ENCODE assay signal across 18 mouse cellular contexts in the genomic region with DNA sequence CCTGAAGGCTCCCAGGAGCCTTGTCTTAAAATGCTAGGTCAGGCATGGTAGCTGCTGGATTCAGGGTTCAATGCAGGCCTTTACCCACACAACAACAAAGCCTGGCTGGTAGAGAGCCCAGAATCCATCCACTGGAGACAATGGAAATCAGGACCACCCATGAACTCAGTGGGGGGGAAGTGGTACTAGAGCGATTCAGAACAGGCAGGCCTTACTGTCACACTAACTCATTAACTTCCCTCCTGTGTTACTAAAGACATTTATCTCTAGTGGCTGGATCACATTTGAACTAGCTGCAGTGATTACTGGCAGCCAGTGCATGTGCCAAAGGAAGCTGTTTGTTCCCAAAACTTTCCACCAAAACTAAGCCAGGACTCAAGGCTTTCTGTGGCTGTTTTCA. TPM values are rescaled to one million over a fixed set of nuclear protein-coding genes. Genes with fewer than 3 reads are reported as not detected.
DNase-seq lines count a peak whose midpoint lies in the region; ATAC-seq and TF ChIP-seq lines count a peak whose summit lies in the region.
"Had no signal": no experiment of that assay in that cellular context is flagged by ENCODE, and none has a peak within 500 bp of the region (broad histone marks: within the 10 kb centered on the region; RNA-seq: fewer than 3 reads in every experiment).

No protein-coding gene starts in this region.

- H3K27ac ChIP-seq in kidney, adult 2 months (ENCODE audit: insufficient read depth, low read depth, low read length): no peak overlapping the region
- no peak overlapping the region for H3K27ac ChIP-seq in kidney, embryonic 15.5 days
- H3K27ac ChIP-seq: heart, embryonic 13.5 days; stomach, postnatal 0 days had no signal

- no peaks in the 10 kb centered on the region for H3K36me3 ChIP-seq in kidney, adult 2 months (ENCODE audit: control insufficient read depth, insufficient read depth, low read length)
- H3K36me3 ChIP-seq in kidney, embryonic 15.5 days: no peaks in the 10 kb centered on the region
- H3K36me3 ChIP-seq: heart, embryonic 13.5 days had no signal

- TF ChIP-seq CTCF in kidney, adult 2 months (conservative IDR thresholded peaks at IDR 0.05; ENCODE audit: insufficient read depth, insufficient read length, low read depth, low read length): no peak
- no peak for TF ChIP-seq CTCF in brain, embryonic 14.5 days (IDR thresholded peaks at IDR 0.05; ENCODE audit: borderline replicate concordance, extremely low read depth, insufficient read depth, insufficient read length)

- no peaks in the 10 kb centered on the region for H3K27me3 ChIP-seq in kidney, adult 2 months (replicated peaks; ENCODE audit: control insufficient read depth, insufficient read depth, low read length)
- H3K27me3 ChIP-seq in kidney, embryonic 15.5 days: no peaks in the 10 kb centered on the region
- H3K27me3 ChIP-seq: heart, embryonic 13.5 days had no signal

- no peak overlapping the region for H3K4me2 ChIP-seq in kidney, embryonic 15.5 days
- H3K4me2 ChIP-seq: heart, embryonic 13.5 days; lung, embryonic 14.5 days had no signal

- 0 out of 2 replicates have a peak, but pooled peaks cover 4% of the 10 kb centered on the region for H3K9me3 ChIP-seq in kidney, embryonic 15.5 days (replicated peaks)
- H3K9me3 ChIP-seq: heart, embryonic 13.5 days had no signal

- H3K4me1 ChIP-seq in kidney, adult 2 months (ENCODE audit: control insufficient read depth, insufficient read depth, low read length): peaks cover 9% of the 10 kb centered on the region; the same call in 1 of the 2 replicates
- peaks cover 4% of the 10 kb centered on the region; the same call in 1 of the 2 replicates for H3K4me1 ChIP-seq in kidney, embryonic 15.5 days

- no peak for TF ChIP-seq POLR2A in kidney, adult 2 months (IDR thresholded peaks at IDR 0.05; ENCODE audit: low read depth, low read length)
- no peak for TF ChIP-seq POLR2A in brain, embryonic 14.5 days (IDR thresholded peaks at IDR 0.05; ENCODE audit: borderline replicate concordance, extremely low read depth, insufficient read depth, insufficient read length, poor library complexity, severe bottlenecking)

- WGBS in kidney, adult 2 months: 24% methylated on average over 1 of the region's 1 CpGs
- 36% methylated on average over 1 of the region's 1 CpGs for WGBS in kidney, embryonic 15.5 days

- intact Hi-C loops in heart, postnatal 36 days (cut with DNase I): no loop called here

- DNase-seq in heart, adult 11 months: peak; percentile 89
- no peak for DNase-seq in heart, postnatal 36 days
- peak; percentile 55 for DNase-seq in kidney, adult 2 months
- DNase-seq in brain, embryonic 14.5 days (ENCODE audit: low read depth): peak; percentile 76
- peak; percentile 15 to 38 for DNase-seq in kidney, postnatal 4 days
- DNase-seq in right cerebral cortex, postnatal 14 days: no peak
- DNase-seq: adrenal gland, postnatal 10 days; B cell, adult 2 months; cerebellum, adult 9-11 months; lung, embryonic 14.5 days; thymus, postnatal 4 days had no signal

- no peak overlapping the region for H3K9ac ChIP-seq in kidney, embryonic 15.5 days
- H3K9ac ChIP-seq: heart, embryonic 13.5 days; lung, embryonic 14.5 days had no signal

- no peak; the same call in 1 of the 2 replicates for ATAC-seq in kidney, embryonic 15.5 days (replicated peaks; ENCODE audit: low FRiP score)

- no peak overlapping the region for H3K4me3 ChIP-seq in kidney, adult 2 months (ENCODE audit: insufficient read depth, low read depth, low read length)
- H3K4me3 ChIP-seq in kidney, embryonic 15.5 days (replicated peaks): no peak overlapping the region
- H3K4me3 ChIP-seq: erythroblast, embryonic 14.5 days; heart, embryonic 13.5 days; myocyte had no signal

RNA-seq across cellular contexts. Expression of a gene that starts 13.4 kb away (rescaled TPM):
- 100 to 1,000 TPM; 133 to 143 TPM for total RNA-seq in heart, postnatal 36 days (2021)
- 0.04 and 0.99 TPM in 2 replicates for polyA plus RNA-seq in kidney, adult 2 months (2012; rRNA removed)
- 1.3 and 2.7 TPM in 2 replicates for polyA plus RNA-seq in kidney, embryonic 15.5 days (2015; fragmentation: Nextera tagmentation; extraction: Ambion mirVana)
- 0.06 and 0.12 TPM in 2 replicates for polyA plus RNA-seq in brain, embryonic 14.5 days (2012; rRNA removed)
- polyA plus RNA-seq: erythroblast, embryonic 14.5 days; liver, adult 2 months; spleen, adult 2 months had no signal

Comparison
In these comparisons a context has a peak if more than half of its experiments do, and no peak if none do; other contexts are left out.
1. DNase-seq: peak in heart, adult 11 months (single experiment), kidney, adult 2 months (single experiment), brain, embryonic 14.5 days (single experiment) and kidney, postnatal 4 days (2 of 2); none in heart, postnatal 36 days (0 of 2) and right cerebral cortex, postnatal 14 days (single experiment).